Mouse (Mus musculus): ENCODE data around the gene Dusp6.

Gene Dusp6

DNA sequence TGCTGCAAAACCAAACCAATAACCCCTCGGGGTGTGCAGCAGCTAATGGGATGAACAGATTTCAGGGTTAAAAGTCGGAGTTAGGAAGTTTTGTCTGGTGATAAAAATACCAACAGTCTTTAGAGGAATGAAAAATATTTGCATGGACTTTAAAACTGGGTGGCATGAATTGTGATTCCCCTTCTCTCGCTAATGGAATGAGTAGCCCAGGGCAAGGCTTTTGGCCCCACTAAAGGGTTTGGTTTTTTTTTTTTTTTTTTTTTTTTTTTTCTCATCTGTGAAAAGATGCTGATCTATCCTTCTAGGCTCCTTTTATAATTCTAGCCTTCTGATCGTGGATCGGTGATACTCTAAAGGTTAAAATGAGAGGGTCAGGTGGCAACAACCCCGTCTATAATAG, 6.7 kb downstream of the Dusp6 start:
- no peak for ATAC-seq (ENCODE audit: insufficient number of reproducible peaks, low FRiP score, low TSS enrichment)

GRCm38 (mm10) chr10:99270406-99270805, 7.4 kb downstream of the Dusp6 start:
- ATAC-seq (ENCODE audit: insufficient number of reproducible peaks, low FRiP score, low TSS enrichment) = no peak

- ATAC-seq (ENCODE audit: insufficient number of reproducible peaks, low FRiP score, low TSS enrichment) = no peak
Measured at GRCm38 (mm10) chr10:99271016-99271415, 8.0 kb downstream of the Dusp6 start.

- ATAC-seq (ENCODE audit: insufficient number of reproducible peaks, low FRiP score, low TSS enrichment) = no peak
Measured at GRCm38 (mm10) chr10:99273006-99273405, 10.0 kb downstream of the Dusp6 start.

GRCm38 (mm10) chr10:99274640-99275039, 11.6 kb downstream of the Dusp6 start:
- ATAC-seq (ENCODE audit: insufficient number of reproducible peaks, low FRiP score, low TSS enrichment) = no peak

- no peak for ATAC-seq (ENCODE audit: insufficient number of reproducible peaks, low FRiP score, low TSS enrichment)
Measured at GRCm38 (mm10) chr10:99279067-99279880, 16.2 kb downstream of the Dusp6 start.

DNA sequence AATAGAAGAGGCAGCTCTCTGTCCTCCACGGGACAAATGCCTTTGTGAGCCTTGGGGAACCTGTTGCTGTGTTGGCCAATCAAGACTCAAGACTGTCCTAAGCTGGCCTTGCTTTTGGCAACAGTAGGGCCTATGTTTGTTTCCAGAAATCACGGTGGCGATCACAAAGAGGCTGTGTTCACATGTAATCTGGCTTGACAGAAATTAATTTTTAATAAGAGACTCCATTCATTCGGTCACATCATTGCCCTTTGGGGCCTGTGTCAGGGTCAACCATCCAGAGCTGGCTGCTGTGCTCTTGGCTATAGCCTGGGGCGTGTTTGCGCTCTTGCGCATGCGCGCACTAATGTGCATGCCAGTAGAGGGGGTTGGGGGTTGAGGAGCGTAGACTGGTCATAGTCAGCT, 21.0 kb downstream of the Dusp6 start:
- ATAC-seq (ENCODE audit: insufficient number of reproducible peaks, low FRiP score, low TSS enrichment) = no peak

DNA sequence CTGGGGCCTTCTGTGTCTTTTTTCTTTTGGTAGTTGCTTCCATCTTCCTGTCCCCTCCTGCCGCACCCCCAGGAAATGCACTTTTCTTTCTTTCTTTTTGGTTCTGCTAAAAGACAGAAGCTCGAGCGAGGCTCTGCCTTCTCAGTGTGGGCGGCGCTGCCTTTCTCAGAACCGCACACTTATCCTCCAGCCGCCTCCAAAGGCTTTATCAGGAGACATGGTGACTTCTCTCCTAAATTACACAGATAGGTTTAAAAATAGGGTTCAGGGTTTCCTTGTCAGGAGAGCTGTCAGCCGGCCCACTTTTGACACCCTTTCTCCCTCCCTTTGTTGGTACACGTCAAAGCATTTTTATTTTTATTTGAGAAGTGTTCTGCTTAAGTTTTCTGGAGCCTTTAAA, 21.9 kb downstream of the Dusp6 start:
- ATAC-seq (ENCODE audit: insufficient number of reproducible peaks, low FRiP score, low TSS enrichment) = no peak

- ATAC-seq (ENCODE audit: insufficient number of reproducible peaks, low FRiP score, low TSS enrichment) = no peak
Measured at GRCm38 (mm10) chr10:99285759-99286158, 22.7 kb downstream of the Dusp6 start.

GRCm38 (mm10) chr10:99286213-99286612, 23.2 kb downstream of the Dusp6 start:
- no peak for ATAC-seq (ENCODE audit: insufficient number of reproducible peaks, low FRiP score, low TSS enrichment)

DNA sequence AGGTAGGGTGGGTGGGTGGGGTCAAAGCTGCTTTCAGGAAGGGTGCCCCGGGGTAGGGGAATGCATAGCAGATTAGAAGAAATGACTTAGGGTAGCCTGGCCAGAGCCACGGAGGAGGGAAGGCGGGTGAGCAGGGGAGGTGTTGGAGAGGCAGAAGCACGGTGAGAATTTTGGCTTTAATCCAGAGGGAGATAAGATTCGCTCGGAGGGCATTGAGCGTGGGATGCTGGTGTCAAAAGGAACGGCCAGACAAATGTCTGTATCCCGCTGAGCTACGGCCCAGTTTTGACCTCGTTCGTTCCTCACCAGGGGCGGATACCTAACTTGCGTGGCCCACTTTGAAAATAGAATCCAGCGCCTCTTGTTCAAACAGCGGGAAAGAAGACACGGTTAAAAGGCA, 23.8 kb downstream of the Dusp6 start:
- peak; percentile 73 for ATAC-seq (ENCODE audit: insufficient number of reproducible peaks, low FRiP score, low TSS enrichment)

- ATAC-seq (ENCODE audit: insufficient number of reproducible peaks, low FRiP score, low TSS enrichment) = no peak
Measured at GRCm38 (mm10) chr10:99287206-99287605, 24.2 kb downstream of the Dusp6 start.

GRCm38 (mm10) chr10:99289176-99289575, 26.1 kb downstream of the Dusp6 start:
- ATAC-seq (ENCODE audit: insufficient number of reproducible peaks, low FRiP score, low TSS enrichment) = no peak

DNA sequence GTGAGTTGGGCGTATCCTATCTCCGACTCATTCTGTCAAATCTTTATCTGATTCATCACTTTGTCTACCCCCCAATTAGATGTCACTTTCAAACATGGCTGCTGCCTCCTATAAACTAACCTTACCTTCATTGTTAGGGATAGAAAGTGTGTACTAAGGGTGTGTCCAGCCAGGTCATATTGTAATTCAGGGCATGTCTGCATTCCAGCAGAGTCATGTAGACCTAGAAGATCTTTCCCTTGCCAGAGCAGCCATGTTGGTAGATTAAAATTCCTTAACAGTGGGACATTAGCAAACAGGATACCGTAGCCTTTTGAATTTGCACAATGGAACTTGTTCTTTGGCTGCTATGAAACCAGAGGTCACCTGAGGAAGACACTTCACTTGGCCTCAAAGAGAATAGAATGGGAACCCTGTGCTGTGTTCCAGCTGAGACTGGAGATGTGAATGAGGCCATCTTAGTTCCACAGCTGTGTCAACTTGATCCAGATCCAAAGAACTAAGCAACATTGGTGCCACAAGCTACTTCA, 30.1 kb downstream of the Dusp6 start:
- no peak for ATAC-seq (ENCODE audit: insufficient number of reproducible peaks, low FRiP score, low TSS enrichment)

- no peak for ATAC-seq (ENCODE audit: insufficient number of reproducible peaks, low FRiP score, low TSS enrichment)
Measured at GRCm38 (mm10) chr10:99297721-99298120, 34.7 kb downstream of the Dusp6 start.

DNA sequence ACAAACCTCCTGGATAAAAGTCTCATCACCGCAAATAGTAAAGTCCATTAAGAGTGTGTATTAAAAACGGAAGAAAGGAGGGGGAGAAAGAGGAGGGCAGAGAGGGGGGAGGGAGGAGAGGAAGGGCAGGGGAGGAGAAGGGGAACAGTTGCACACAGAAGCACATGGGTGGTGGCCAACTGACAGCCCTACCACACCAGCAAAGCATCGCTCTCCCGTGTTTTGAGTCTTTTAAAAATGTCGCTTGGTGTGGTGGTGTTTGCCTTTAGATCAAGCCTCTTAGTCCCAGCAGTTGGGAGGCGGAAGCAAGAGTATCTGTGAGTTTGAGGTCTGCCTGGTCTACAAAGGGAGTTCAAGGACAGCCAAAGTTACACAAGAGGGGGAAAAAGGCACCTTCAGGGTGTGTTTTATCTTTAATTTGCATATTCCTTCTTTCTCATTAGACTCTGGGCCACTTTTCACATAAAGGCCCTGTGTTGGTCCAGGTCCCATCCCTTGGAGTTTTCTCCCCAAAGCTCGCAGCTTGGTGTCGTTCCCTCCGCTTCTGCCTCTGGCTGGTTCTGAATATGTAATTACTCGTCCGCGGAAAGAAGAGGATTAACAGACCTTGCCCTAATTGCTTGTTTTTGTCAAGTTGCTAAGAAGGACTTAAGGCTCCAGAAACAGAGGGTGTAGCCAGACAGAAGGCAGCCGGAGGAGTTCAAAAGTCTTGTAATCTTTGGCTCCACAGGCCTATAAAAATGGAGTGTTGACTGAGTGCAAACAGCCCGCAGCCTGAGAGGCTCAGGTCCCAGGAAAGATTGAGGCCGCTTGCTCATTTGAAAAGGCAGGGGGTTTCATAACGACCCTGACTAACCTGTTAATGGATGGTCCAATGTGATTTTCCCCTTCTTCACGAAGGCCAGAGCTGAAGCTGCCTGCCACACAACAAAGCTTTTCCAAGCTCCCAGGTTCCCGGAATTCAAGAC, 35.6 kb downstream of the Dusp6 start:
- no peak for ATAC-seq (ENCODE audit: insufficient number of reproducible peaks, low FRiP score, low TSS enrichment)

GRCm38 (mm10) chr10:99299303-99299702, 36.3 kb downstream of the Dusp6 start:
- ATAC-seq (ENCODE audit: insufficient number of reproducible peaks, low FRiP score, low TSS enrichment) = no peak

DNA sequence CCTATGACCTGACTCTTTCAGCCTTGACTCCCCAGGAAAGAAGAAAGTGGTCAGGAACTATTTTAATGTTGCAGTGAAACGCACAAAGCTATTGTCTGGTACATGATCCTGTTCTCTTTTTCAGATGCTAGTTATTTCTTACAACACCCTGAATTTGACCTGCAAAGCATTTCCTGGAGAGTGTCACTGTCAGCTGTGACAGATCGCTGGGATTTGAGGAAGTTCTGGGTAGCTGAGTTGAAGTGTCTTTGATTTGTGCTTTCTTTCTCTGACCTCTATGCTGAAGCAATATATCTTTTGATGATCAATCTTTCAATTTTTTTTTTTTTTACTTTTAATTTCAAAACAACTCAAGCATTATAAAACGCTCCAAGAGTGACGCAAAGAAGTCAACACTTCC, 39.0 kb downstream of the Dusp6 start:
- ATAC-seq (ENCODE audit: insufficient number of reproducible peaks, low FRiP score, low TSS enrichment) = no peak

DNA sequence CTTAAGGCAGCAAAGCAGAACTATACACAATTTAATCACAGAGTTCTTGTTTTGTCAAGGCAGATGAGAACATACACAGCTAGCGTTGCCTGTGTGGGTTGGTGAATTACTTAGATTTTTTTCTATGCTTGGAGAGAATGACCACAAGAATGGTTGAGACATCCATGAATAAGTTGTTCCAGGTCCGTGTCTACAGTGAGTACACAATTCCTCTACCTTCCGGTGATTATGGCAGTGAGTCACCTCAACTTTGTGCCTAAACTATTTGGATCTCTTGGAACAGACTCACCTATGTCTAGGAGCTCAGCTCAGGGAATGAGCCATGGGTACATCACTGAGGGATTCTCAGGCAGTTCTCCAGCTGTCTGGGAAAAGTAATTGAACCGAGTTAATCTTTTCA, 45.8 kb downstream of the Dusp6 start:
- no peak for ATAC-seq (ENCODE audit: insufficient number of reproducible peaks, low FRiP score, low TSS enrichment)

- no peak for ATAC-seq (ENCODE audit: insufficient number of reproducible peaks, low FRiP score, low TSS enrichment)
Measured at GRCm38 (mm10) chr10:99309617-99310016, 46.6 kb downstream of the Dusp6 start.

DNA sequence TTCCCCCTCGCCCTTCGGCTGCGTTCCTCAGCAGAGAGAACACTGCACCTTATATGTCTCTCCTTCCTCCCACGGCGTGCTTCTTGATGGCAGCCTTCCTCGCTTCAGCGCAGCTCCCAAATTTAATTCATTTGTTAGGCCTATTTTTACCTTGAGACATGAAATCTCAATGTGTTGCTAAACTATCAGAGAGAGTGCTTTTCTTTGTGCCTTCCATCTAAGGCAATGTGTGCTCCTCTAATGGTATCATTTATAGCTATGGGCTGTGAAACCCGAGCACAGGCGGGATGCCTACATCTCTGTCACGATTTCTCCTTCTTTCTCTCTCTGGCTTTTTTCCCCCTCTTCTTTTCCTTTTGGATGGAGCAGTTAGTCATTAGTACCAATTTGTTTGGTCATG, 47.2 kb downstream of the Dusp6 start:
- no peak for ATAC-seq (ENCODE audit: insufficient number of reproducible peaks, low FRiP score, low TSS enrichment)

Measured in cerebellum, adult (tissue).